Mouse (Mus musculus) mouse embryonic stem cell (cell line): ENCODE data around the gene 1700025F22Rik.
"Not testable (repeated sequence)": the region's sequence is repeated elsewhere in the genome, so short reads cannot be mapped to it uniquely, and the experiment has no call there.

Source experiments
- in situ Hi-C, 2 experiments: fragments of 300-500 bp; cut with MboI; formaldehyde crosslinking; loops; 1 replicate in 1 of 2; 3 replicates in 1 of 2; pipeline ENCODE4 v1.14.3; 2019 to 2020; ENCODE audit warnings: low sequenced_read_pairs in 2 of 2, low pct_unique_long_range_greater_than_20kb in 1 of 2, mixed read lengths in 1 of 2; ENCODE audit not compliant: unreplicated experiment in 1 of 2

1700025F22Rik gene

DNA sequence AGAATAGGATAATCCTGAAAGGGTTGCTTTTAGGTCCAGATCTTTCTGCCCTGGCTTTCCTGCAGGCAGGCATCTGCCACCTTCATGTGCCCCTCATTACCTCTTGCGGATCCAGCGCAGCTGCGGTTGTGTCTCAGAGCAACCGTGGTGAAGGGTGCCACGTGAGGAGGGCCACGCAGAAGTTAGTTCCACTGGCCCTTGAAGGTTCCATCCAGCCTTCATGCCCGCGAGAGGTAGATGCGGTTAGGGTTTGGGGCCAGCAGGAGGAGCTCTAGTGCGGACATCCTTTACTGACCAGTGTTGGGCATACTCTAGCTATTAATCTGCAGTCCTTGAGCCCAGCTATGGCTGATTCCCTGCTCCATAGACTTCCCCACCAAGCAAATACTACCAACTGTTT lies at the start of gene 1700025F22Rik:
TSS of gene 1700025F22Rik (minus strand) at position 149 of the 400 bp plus-strand sequence.
- in situ Hi-C loops, result no loop called here

DNA sequence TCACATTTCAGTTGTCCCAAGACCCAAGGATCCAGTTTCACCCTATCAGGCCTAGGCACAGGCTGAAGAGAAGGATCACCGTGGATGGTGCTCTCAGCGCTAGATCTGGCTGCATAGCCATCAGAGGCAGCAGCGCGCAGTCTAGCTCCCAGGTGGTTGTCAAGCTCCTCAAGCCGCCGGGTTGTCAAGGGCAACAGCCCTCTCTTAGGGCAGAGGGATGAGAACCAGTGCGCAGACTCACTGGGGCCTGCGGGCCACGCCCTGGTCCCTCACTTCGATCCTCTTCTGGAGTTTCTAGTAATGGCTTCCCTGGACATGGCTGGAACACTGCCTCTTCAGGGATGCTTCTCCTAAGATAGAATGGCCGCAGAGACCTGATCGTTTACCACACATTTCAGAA lies 31.4 kb upstream of the 1700025F22Rik start, which contains the start of gene Ms4a13:
TSS of gene Ms4a13 (minus strand) at position 192 of the 400 bp plus-strand sequence.
- in situ Hi-C loops, result loop anchor here (25.0 kb wide), 3 partner anchors 141 to 566 kb away; partner anchors contain the start of genes Mrpl16 (in 2 of the 2) and Ms4a7 (in 1 of the 2)

DNA sequence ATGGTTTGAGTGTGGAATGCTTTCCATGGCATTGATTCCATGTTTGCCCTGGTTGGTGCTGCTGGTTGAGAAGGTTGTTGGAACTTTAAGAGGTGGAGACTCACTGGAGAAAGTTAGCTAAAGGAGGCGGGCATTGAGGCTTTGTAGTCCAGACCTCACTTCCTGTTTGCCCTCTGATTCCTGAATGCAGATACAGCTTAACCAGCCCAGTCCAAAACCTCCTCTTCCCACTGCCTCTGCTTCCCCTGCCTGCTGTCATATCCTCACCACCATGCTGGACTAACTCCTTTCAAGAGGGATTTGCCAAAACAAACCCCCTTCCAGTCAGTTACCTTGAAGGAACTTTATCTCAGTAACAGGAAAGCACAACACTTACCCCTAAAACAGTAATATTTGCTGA lies 27.4 kb upstream of the 1700025F22Rik start:
- in situ Hi-C loops, result loop anchor here (25.0 kb wide), 3 partner anchors 145 to 570 kb away; partner anchors contain the start of genes Mrpl16 (in 2 of the 2) and Ms4a7 (in 1 of the 2)

DNA sequence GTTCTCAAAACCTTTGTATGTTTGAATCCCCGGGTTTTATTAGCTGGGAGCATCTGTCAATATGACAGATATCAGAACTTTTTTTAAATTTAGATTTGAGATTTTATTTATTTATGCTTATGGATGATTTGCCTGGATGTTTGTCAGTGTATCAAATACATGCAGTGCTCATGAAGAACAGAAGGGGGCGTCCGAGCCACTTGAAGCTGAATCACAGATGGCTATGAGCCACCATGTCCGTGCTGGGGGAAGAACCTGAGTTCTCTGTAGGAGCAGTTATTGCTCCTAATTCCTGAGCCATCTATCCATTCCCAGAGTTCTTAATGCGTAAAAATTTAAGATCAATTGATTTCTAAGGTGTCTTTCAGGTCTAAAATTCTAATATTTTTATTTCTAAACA lies 19.0 kb upstream of the 1700025F22Rik start:
- in situ Hi-C loops, result loop anchor here (5.0 to 25.0 kb wide), 4 partner anchors 153 to 578 kb away; partner anchors contain the start of genes Mrpl16 (in 2 of the 2), Ms4a6d (in 1 of the 2) and Ms4a7 (in 1 of the 2)

DNA sequence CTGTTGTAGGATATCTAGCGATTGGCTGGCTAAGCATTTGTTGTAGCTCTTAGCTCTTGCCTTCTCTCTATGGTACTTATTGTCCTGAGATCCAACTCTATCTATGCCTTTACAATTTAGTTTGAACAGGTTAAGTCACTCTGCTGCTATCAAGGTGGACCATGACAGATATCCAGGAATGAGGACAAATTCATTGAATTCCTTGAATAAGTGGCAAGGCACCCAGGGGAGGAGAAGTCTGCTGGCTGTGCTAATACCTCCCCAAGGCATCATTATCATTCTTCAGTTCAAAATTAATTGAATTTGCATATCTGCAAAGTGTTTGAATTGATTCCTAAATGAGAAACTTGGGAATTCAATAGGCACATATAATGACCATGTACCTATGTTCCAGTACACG lies 12.3 kb upstream of the 1700025F22Rik start:
- in situ Hi-C loops, result loop anchor here (25.0 kb wide), 3 partner anchors 160 to 585 kb away; partner anchors contain the start of genes Mrpl16 (in 2 of the 2) and Ms4a7 (in 1 of the 2)

GRCm38 (mm10) chr19:11157890-11158289 lies 7.2 kb downstream of the 1700025F22Rik start:
- in situ Hi-C loops, result not testable (repeated sequence)

DNA sequence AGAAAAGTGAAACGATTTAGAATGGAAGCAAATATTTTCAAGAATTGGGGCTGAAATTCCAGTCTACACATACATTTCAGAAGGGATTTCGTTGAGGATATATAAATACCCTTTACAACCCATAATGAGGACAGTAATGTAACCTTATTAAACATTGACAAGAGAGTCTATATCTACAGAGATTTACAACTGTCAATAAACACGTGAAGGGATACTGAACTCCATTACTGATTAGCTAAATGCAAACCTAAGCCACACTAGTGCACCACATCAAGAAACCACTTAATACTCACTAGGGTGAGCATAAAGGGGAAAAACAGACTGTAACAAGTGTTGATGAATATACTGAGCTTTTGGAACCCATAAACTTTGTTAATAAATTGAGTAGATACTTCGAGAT lies 29.8 kb downstream of the 1700025F22Rik start:
- in situ Hi-C loops, result no loop called here

DNA sequence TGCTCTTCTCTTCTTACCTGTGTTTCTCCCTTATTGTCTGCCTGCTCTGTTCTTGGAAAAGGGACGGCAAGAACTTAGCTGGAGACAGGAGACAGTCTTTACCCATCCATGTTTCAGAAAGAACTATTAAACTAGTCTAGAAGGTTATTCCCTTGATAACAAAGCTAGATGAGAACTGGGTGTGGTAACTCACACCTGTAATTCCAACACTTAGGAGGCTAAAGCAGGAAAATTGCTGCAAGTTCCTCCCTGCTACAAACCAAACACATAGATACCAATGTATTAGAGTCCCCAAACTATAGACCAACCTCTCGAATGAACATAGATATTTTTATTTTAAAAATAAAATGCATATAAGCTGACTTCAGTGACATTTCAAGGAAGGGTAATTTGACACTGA lies 30.3 kb downstream of the 1700025F22Rik start:
- in situ Hi-C loops, result no loop called here

- in situ Hi-C loops, result not testable (repeated sequence)
These were observed 34.3 kb downstream of the 1700025F22Rik start, which contains the start of gene 1700017D01Rik for GRCm38 (mm10) chr19:11130776-11131175. 1700017D01Rik (minus strand) TSS chr19:11130876.

DNA sequence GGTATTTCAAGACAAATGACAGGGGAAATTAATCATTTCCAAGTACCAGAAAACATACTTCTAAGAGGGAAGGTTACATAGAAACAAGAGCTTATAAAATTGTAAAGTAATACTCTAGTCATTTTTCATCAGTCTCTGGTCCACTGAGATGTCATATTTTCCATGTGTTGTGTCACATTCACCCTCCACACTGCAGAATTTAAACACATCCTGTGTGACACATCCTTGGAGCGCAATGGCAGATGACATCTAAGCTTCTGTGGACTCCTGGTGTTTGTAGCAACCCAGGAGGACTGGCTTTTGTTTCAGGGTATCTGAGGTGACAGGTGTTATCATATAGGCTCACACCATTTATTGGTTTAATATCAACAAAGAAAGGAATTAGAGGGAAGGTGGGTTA lies 35.4 kb downstream of the 1700025F22Rik start:
- in situ Hi-C loops, result no loop called here

DNA sequence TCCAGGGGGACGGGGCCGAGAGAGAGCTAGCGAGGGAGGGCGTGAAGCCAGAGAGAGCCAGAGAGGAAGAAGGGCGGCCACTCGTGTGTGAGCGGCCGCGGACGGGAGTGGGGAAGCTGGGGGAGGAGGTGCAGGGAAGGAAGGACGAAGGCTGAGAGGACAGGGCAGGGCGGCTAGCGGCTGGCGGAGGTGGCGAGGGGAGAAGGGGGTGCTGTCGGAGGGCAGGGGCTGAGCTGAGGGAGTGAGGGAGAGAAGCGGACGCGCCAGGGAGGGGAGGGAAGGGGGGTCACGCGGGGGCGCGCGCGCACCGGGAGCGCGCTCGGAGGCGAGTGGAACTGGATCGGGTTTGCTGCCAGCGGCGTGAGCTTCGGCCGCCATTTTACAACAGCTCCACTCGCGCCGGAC lies 44.1 kb downstream of the 1700025F22Rik start:
- in situ Hi-C loops, result not testable (repeated sequence)

- in situ Hi-C loops, result no loop called here
These were observed 45.8 kb downstream of the 1700025F22Rik start for GRCm38 (mm10) chr19:11119338-11119737.

GRCm38 (mm10) chr19:11107746-11108145 lies 57.4 kb downstream of the 1700025F22Rik start:
- in situ Hi-C loops, result no loop called here

- in situ Hi-C loops, result no loop called here
These were observed 63.2 kb downstream of the 1700025F22Rik start for GRCm38 (mm10) chr19:11101880-11102279.

- in situ Hi-C loops, result no loop called here
These were observed 66.7 kb downstream of the 1700025F22Rik start for GRCm38 (mm10) chr19:11098401-11098800.

GRCm38 (mm10) chr19:11092131-11092530 lies 73.0 kb downstream of the 1700025F22Rik start:
- in situ Hi-C loops, result not testable (repeated sequence)
